Mouse (Mus musculus) CH12.LX (cell line): ENCODE results near the gene Znrf4. TPM values are rescaled to one million over a fixed set of nuclear protein-coding genes. Genes with fewer than 3 reads are reported as not detected.

Experiments
- DNase-seq: peaks from one replicate; pipeline ENCODE4 v3.0.0-alpha.2; 2013; ENCODE audit errors: extremely low read depth
- H3K27ac ChIP-seq: 2 replicates; pipeline ENCODE4 v1.5.1; 2012; ENCODE audit warnings: low read depth, mild to moderate bottlenecking, control low read depth, moderate library complexity; ENCODE audit not compliant: insufficient read depth
- H3K27me3 ChIP-seq: replicated peaks from 2 replicates; pipeline ENCODE3; 2012; ENCODE audit warnings: inconsistent platforms
- H3K36me3 ChIP-seq, 2 experiments: replicated peaks in 1 of 2; 2 replicates each; pipeline versions ENCODE3 to v1.6.1; 2012; ENCODE audit warnings: inconsistent platforms in 1 of 2, low read length in 1 of 2, mild to moderate bottlenecking in 1 of 2, mixed read lengths in 1 of 2, moderate library complexity in 1 of 2; ENCODE audit not compliant: control insufficient read depth in 1 of 2, insufficient read depth in 1 of 2
- H3K4me1 ChIP-seq, 2 experiments: 2 replicates each; pipeline ENCODE4 v1.6.1; 2012; ENCODE audit warnings: inconsistent platforms in 1 of 2, moderate library complexity in 1 of 2; ENCODE audit not compliant: insufficient read depth in 2 of 2, control insufficient read depth in 1 of 2
- H3K4me2 ChIP-seq: 2 replicates; pipeline ENCODE4 v1.6.1; 2012; ENCODE audit warnings: low read depth, mild to moderate bottlenecking, control low read depth; ENCODE audit not compliant: poor library complexity, insufficient read depth, severe bottlenecking
- H3K4me3 ChIP-seq, 3 experiments: fragments of 150-350 bp in 1 of 3; sonication (generic) in 1 of 3; replicated peaks in 1 of 3; 2 replicates each; pipeline versions ENCODE3 to v1.5.1; 2011 to 2012; ENCODE audit warnings: low read depth in 2 of 3, low read length in 2 of 3, mild to moderate bottlenecking in 2 of 3, moderate library complexity in 2 of 3, control low read depth in 1 of 3, improper control_type of control experiment in 1 of 3, inconsistent platforms in 1 of 3, mixed read lengths in 1 of 3; ENCODE audit not compliant: poor library complexity in 1 of 3
- H3K79me2 ChIP-seq: replicated peaks from 2 replicates; pipeline ENCODE4 v1.6.1; 2012; ENCODE audit warnings: mild to moderate bottlenecking, moderate library complexity; ENCODE audit not compliant: control insufficient read depth, poor library complexity, insufficient read depth, severe bottlenecking; ENCODE audit errors: extremely low read depth
- H3K9ac ChIP-seq: 2 replicates; pipeline ENCODE4 v1.6.1; 2012; ENCODE audit warnings: low read depth, mild to moderate bottlenecking, control low read depth, moderate library complexity; ENCODE audit not compliant: insufficient read depth
- H3K9me3 ChIP-seq: replicated peaks from 2 replicates; pipeline ENCODE3; 2012; ENCODE audit warnings: low read length, inconsistent platforms, mixed read lengths
- CHD1 ChIP-seq: IDR thresholded peaks from 2 replicates; pipeline ENCODE4 v1.6.1; 2012; ENCODE audit warnings: low read depth, low read length, improper control_type of control experiment, inconsistent platforms
- CTCF ChIP-seq, 2 experiments: IDR thresholded peaks in 1 of 2; conservative IDR thresholded peaks in 1 of 2; 2 replicates each; pipeline ENCODE4 v1.5.1; 2011 to 2012; ENCODE audit warnings: low read depth in 2 of 2, low read length in 2 of 2, improper control_type of control experiment in 1 of 2, inconsistent platforms in 1 of 2, mild to moderate bottlenecking in 1 of 2, moderate library complexity in 1 of 2
- E2F4 ChIP-seq: IDR thresholded peaks from 2 replicates; pipeline ENCODE4 v1.6.1; 2011; ENCODE audit warnings: low read depth, low read length, improper control_type of control experiment; ENCODE audit not compliant: insufficient replicate concordance
- ELF1 ChIP-seq: IDR thresholded peaks from 2 replicates; pipeline ENCODE4 v1.6.1; 2014; ENCODE audit warnings: low read depth, mild to moderate bottlenecking, inconsistent platforms, low read length, improper control_type of control experiment
- EP300 ChIP-seq: IDR thresholded peaks from 2 replicates; pipeline ENCODE4 v1.6.1; 2011; ENCODE audit warnings: low read length, improper control_type of control experiment
- ETS1 ChIP-seq: conservative IDR thresholded peaks from 2 replicates; pipeline ENCODE4 v1.6.1; 2012; ENCODE audit warnings: low read depth, mild to moderate bottlenecking, inconsistent platforms, low read length, improper control_type of control experiment, moderate library complexity
- GABPA ChIP-seq: IDR thresholded peaks from 2 replicates; pipeline ENCODE4 v1.6.1; 2012; ENCODE audit warnings: low read depth, low read length, improper control_type of control experiment, inconsistent platforms; ENCODE audit not compliant: insufficient replicate concordance
- JUND ChIP-seq: conservative IDR thresholded peaks from 2 replicates; pipeline ENCODE4 v1.6.1; 2011; ENCODE audit warnings: low read depth, low read length, improper control_type of control experiment
- KAT2A ChIP-seq: IDR thresholded peaks from 2 replicates; pipeline ENCODE4 v1.6.1; 2012; ENCODE audit warnings: low read length, improper control_type of control experiment, inconsistent platforms; ENCODE audit not compliant: insufficient replicate concordance
- MAX ChIP-seq: IDR thresholded peaks from 2 replicates; pipeline ENCODE4 v1.6.1; 2011; ENCODE audit warnings: low read length, improper control_type of control experiment
- MAZ ChIP-seq: IDR thresholded peaks from 2 replicates; pipeline ENCODE4 v1.6.1; 2012; ENCODE audit warnings: low read depth, mild to moderate bottlenecking, inconsistent platforms, low read length, improper control_type of control experiment, moderate library complexity
- MXI1 ChIP-seq: IDR thresholded peaks from 2 replicates; pipeline ENCODE4 v1.6.1; 2011; ENCODE audit warnings: mild to moderate bottlenecking, low read depth, low read length, improper control_type of control experiment
- NRF1 ChIP-seq: IDR thresholded peaks from 2 replicates; pipeline ENCODE4 v1.6.1; 2014; ENCODE audit warnings: low read depth, mild to moderate bottlenecking, inconsistent platforms, low read length, improper control_type of control experiment, moderate library complexity
- PAX5 ChIP-seq: IDR thresholded peaks from 2 replicates; pipeline ENCODE4 v1.6.1; 2012; ENCODE audit warnings: low read length, inconsistent platforms, mixed read lengths
- POLR2A ChIP-seq: IDR thresholded peaks from 2 replicates; pipeline ENCODE4 v1.6.1; 2011; ENCODE audit warnings: low read depth, mild to moderate bottlenecking, improper control_type of control experiment, low read length
- RAD21 ChIP-seq: IDR thresholded peaks from 2 replicates; pipeline ENCODE4 v1.6.1; 2011; ENCODE audit warnings: low read depth, mild to moderate bottlenecking, low read length, improper control_type of control experiment, moderate library complexity
- UBTF ChIP-seq: IDR thresholded peaks from 2 replicates; pipeline ENCODE4 v1.6.1; 2012; ENCODE audit warnings: low read depth, mild to moderate bottlenecking, inconsistent platforms, low read length, improper control_type of control experiment, moderate library complexity
- USF1 ChIP-seq: IDR thresholded peaks from 2 replicates; pipeline ENCODE4 v1.6.1; 2014; ENCODE audit warnings: low read depth, mild to moderate bottlenecking, inconsistent platforms, low read length, improper control_type of control experiment
- USF2 ChIP-seq: conservative IDR thresholded peaks from 2 replicates; pipeline ENCODE4 v1.6.1; 2011; ENCODE audit warnings: low read depth, low read length, improper control_type of control experiment
- ZC3H11A ChIP-seq: IDR thresholded peaks from 2 replicates; pipeline ENCODE4 v1.6.1; 2012; ENCODE audit warnings: low read depth, mild to moderate bottlenecking, inconsistent platforms, low read length, improper control_type of control experiment
- ZNF384 ChIP-seq: IDR thresholded peaks from 2 replicates; pipeline ENCODE4 v1.6.1; 2012; ENCODE audit warnings: low read depth, low read length, improper control_type of control experiment, inconsistent platforms
- dilution Hi-C: fragments of 300-500 bp; cut with MboI; formaldehyde crosslinking; loops from 2 replicates; pipeline ENCODE4 v1.14.3; 2020; ENCODE audit warnings: low sequenced_read_pairs; ENCODE audit not compliant: extremely low pct_unique_long_range_greater_than_20kb, extremely low pct_ligation_motif_present
- in situ Hi-C: fragments of 300-500 bp; cut with MboI; formaldehyde crosslinking; loops from 3 replicates; pipeline ENCODE4 v1.14.3; 2019; ENCODE audit warnings: low sequenced_read_pairs, low pct_ligation_motif_present, low pct_unique_long_range_greater_than_20kb, mixed read lengths
- polyA plus RNA-seq: library from polyadenylated mRNA; unstranded; fragments of >175 nt; gene quantifications from 2 replicates; pipeline ENCODE4 v1.2.1, GENCODE M21; 2012; ENCODE audit warnings: low read depth; ENCODE audit not compliant: insufficient read length
- total RNA-seq, 2 experiments: library from RNA; depleted of rRNA; stranded (reverse); fragments of 300-350 nt in 1 of 2; fragments of >200 nt in 1 of 2; gene quantifications; 2 replicates each; pipeline ENCODE4 v1.2.3; 2012 to 2014

Znrf4 gene
- total and polyA plus RNA-seq, 3 experiments: not detected

GRCm38 (mm10) chr17:56472121-56472520, 40.1 kb downstream of the Znrf4 start:
- H3K4me3 ChIP-seq: no peak overlapping the region

DNA sequence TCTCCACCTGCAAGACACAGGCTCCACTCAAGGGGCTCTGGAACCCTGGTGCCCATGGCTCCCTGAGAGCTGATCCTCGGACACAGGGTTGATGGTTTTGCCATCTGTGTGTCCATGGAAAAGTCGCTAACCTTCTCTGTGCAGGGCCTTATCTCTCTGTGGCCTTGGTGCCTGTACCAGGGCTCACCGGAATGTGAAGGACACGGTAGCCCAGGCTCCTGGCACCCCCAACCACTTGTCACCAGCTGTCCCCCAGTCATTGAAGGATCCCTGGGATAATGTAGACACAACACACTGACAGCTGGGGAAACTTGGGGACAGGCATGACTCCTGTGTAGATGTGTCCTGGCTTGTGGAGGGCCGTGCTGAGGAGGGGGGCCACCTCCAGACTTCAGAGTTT, 41.1 kb downstream of the Znrf4 start:
- no peak overlapping the region for H3K27ac ChIP-seq
- peaks cover 2% of the 10 kb centered on the region for H3K27me3 ChIP-seq
- H3K4me3 ChIP-seq: no peak overlapping the region
- no peak for DNase-seq
- no peak overlapping the region for H3K4me2 ChIP-seq
- H3K9ac ChIP-seq: no peak overlapping the region
- TF ChIP-seq KAT2A (no peak), NRF1 (no peak), CHD1 (no peak), PAX5 (no peak), POLR2A (no peak), ETS1 (no peak), ZC3H11A (no peak), MAZ (no peak), JUND (no peak), ELF1 (no peak), USF1 (no peak), USF2 (no peak), UBTF (no peak), MXI1 (no peak), CTCF (conservative IDR thresholded peaks at IDR 0.05 in 1 of 2, IDR thresholded peaks at IDR 0.05 in 1 of 2; ENCODE audit: low read depth in 2 of 2, low read length in 2 of 2) (no peak), RAD21 (no peak), MAX (no peak), ZNF384 (no peak)
- dilution Hi-C loops: no loop called here
- in situ Hi-C loops: no loop called here
- H3K4me1 ChIP-seq: peaks cover 0 to 10% of the 10 kb centered on the region in 2 experiments; a peak in 3 of 4 replicates
- H3K79me2 ChIP-seq: peaks cover 4% of the 10 kb centered on the region; the same call in 1 of the 2 replicates
- H3K9me3 ChIP-seq: peaks cover 25% of the 10 kb centered on the region
- H3K36me3 ChIP-seq: peaks cover 0 to 31% of the 10 kb centered on the region in 2 experiments

More at GRCm38 (mm10) chr17:56472121-56472520, 40.1 kb downstream of the Znrf4 start:
- no peak for DNase-seq
- H3K9ac ChIP-seq: no peak overlapping the region
- in situ Hi-C loops (no loop called here), dilution Hi-C loops (no loop called here)
- H3K27me3 ChIP-seq: peaks cover 4% of the 10 kb centered on the region
- peaks cover 0 to 16% of the 10 kb centered on the region in 2 experiments; a peak in 3 of 4 replicates for H3K4me1 ChIP-seq
- peaks cover 33% of the 10 kb centered on the region for H3K9me3 ChIP-seq
- H3K27ac ChIP-seq: no peak overlapping the region
- no peak for TF ChIP-seq GABPA
- TF ChIP-seq CTCF (conservative IDR thresholded peaks at IDR 0.05 in 1 of 2, IDR thresholded peaks at IDR 0.05 in 1 of 2; ENCODE audit: low read depth in 2 of 2, low read length in 2 of 2): no peak
- no peak for TF ChIP-seq MAX
- no peak for TF ChIP-seq EP300
- TF ChIP-seq E2F4: no peak
- H3K36me3 ChIP-seq: peaks cover 0 to 31% of the 10 kb centered on the region in 2 experiments
- no peak overlapping the region for H3K4me2 ChIP-seq
- H3K79me2 ChIP-seq: peaks cover 4% of the 10 kb centered on the region; the same call in 1 of the 2 replicates
